Mouse (Mus musculus) hindlimb bud, embryonic 11.5 days (tissue): ENCODE results near the gene Asb5.
"Not testable (repeated sequence)": the region's sequence is repeated elsewhere in the genome, so short reads cannot be mapped to it uniquely, and the experiment has no call there.

Source experiments
- DNase-seq: peaks from one replicate; pipeline ENCODE4 v3.0.0-alpha.2; 2012; ENCODE audit warnings: low read depth, low spot score; ENCODE audit errors: extremely low spot score

The Asb5 gene

GRCm38 (mm10) chr8:54616710-54617109, 87.3 kb downstream of the Asb5 start:
- DNase-seq = not testable (repeated sequence)
